In genomic region chr11:99113111-99113510, GRCm38 (mm10) we compare ENCODE assay signal across 10 mouse cellular contexts. TPM values are rescaled to one million over a fixed set of nuclear protein-coding genes. Genes with fewer than 3 reads are reported as not detected.
A peak's percentile ranks its signal among the peaks of the same experiment; 100 is the strongest.
DNase-seq lines count a peak whose midpoint lies in the region; ATAC-seq and TF ChIP-seq lines count a peak whose summit lies in the region.
"Had no signal": no experiment of that assay in that cellular context is flagged by ENCODE, and none has a peak within 500 bp of the region (broad histone marks: within the 10 kb centered on the region; RNA-seq: fewer than 3 reads in every experiment).

No protein-coding gene starts in this region.

- 24% methylated on average over 3 of the region's 3 CpGs for WGBS in heart, embryonic 11.5 days (ENCODE audit: insufficient replicate concordance)
- 14% methylated on average over 3 of the region's 3 CpGs for WGBS in heart, adult 2 months
- WGBS in neural tube, embryonic 11.5 days = 2% methylated on average over 3 of the region's 3 CpGs
- 52% methylated on average over 3 of the region's 3 CpGs for WGBS in liver, embryonic 12.5 days (ENCODE audit: insufficient replicate concordance)

- no peaks in the 10 kb centered on the region for H3K27me3 ChIP-seq in heart, embryonic 11.5 days (ENCODE audit: control insufficient read depth, insufficient read depth, low read length)
- no peaks in the 10 kb centered on the region for H3K27me3 ChIP-seq in heart, adult 2 months (ENCODE audit: control insufficient read depth, insufficient read depth, low read length)
- no peaks in the 10 kb centered on the region for H3K27me3 ChIP-seq in neural tube, embryonic 11.5 days (ENCODE audit: control insufficient read depth, insufficient read depth, low read length)
- no peaks in the 10 kb centered on the region for H3K27me3 ChIP-seq in liver, embryonic 12.5 days (replicated peaks)

- H3K4me3 ChIP-seq in heart, embryonic 11.5 days (ENCODE audit: low read depth, low read length) = no peak overlapping the region
- H3K4me3 ChIP-seq in heart, adult 2 months = no peak overlapping the region
- H3K4me3 ChIP-seq in neural tube, embryonic 11.5 days (ENCODE audit: low read depth, low read length) = no peak overlapping the region
- H3K4me3 ChIP-seq in liver, embryonic 12.5 days = no peak overlapping the region

- ATAC-seq in heart, embryonic 11.5 days (replicated peaks; ENCODE audit: insufficient number of reproducible peaks, low FRiP score, low TSS enrichment) = no peak
- ATAC-seq in neural tube, embryonic 11.5 days (ENCODE audit: insufficient read depth, low FRiP score, low TSS enrichment) = 0 out of 2 replicates have a peak, but pooled peaks have one; percentile 50
- no peak for ATAC-seq in liver, embryonic 12.5 days

- no peak for DNase-seq in heart, adult 2 months
- DNase-seq in neural tube, embryonic 11.5 days (ENCODE audit: low spot score) = peak; percentile 72
- DNase-seq in neural tube, embryonic 10.5 days (ENCODE audit: extremely low spot score, low spot score) = no peak
- no peak for DNase-seq in urinary bladder, postnatal 36 days (ENCODE audit: low spot score in 2 of 2)
- no peak for DNase-seq in right cerebral cortex, postnatal 14 days
- DNase-seq in right cerebral cortex, postnatal 36 days (ENCODE audit: low spot score in 2 of 2) = no peak
- DNase-seq: cerebellum, adult 2 months; lung, postnatal 10 days had no signal

- H3K4me1 ChIP-seq in heart, embryonic 11.5 days (ENCODE audit: control insufficient read depth, insufficient read depth, low read length) = no peaks in the 10 kb centered on the region
- H3K4me1 ChIP-seq in heart, adult 2 months (ENCODE audit: control insufficient read depth, insufficient read depth, low read length) = no peaks in the 10 kb centered on the region
- peaks cover 9% of the 10 kb centered on the region; the same call in 1 of the 2 replicates for H3K4me1 ChIP-seq in neural tube, embryonic 11.5 days (ENCODE audit: control insufficient read depth, insufficient read depth, low read length)
- 0 out of 2 replicates have a peak, but pooled peaks cover 6% of the 10 kb centered on the region for H3K4me1 ChIP-seq in liver, embryonic 12.5 days

- H3K79me2 ChIP-seq in heart, adult 2 months (replicated peaks; ENCODE audit: control insufficient read depth, insufficient read depth, low read length) = no peaks in the 10 kb centered on the region

- no peak for TF ChIP-seq EP300 in heart, adult 2 months (IDR thresholded peaks at IDR 0.05; ENCODE audit: insufficient read depth, low read depth, low read length)

- no peak for TF ChIP-seq POLR2A in heart, adult 2 months (IDR thresholded peaks at IDR 0.05; ENCODE audit: insufficient read depth, low read depth, low read length)

- no peak overlapping the region for H3K4me2 ChIP-seq in heart, embryonic 11.5 days
- no peak overlapping the region for H3K4me2 ChIP-seq in neural tube, embryonic 11.5 days (ENCODE audit: low read depth)
- H3K4me2 ChIP-seq in liver, embryonic 12.5 days = no peak overlapping the region

- peak overlapping the region; percentile 13 for H3K27ac ChIP-seq in heart, embryonic 11.5 days (ENCODE audit: low read depth, low read length)
- H3K27ac ChIP-seq in heart, adult 2 months = no peak overlapping the region
- peak overlapping the region; percentile 84; the same call in 1 of the 2 replicates for H3K27ac ChIP-seq in neural tube, embryonic 11.5 days (ENCODE audit: low read depth, low read length)
- H3K27ac ChIP-seq in liver, embryonic 12.5 days = 0 out of 2 replicates have a peak overlapping the region, but pooled peaks have one; percentile 10

- no peaks in the 10 kb centered on the region for H3K36me3 ChIP-seq in heart, embryonic 11.5 days (ENCODE audit: control insufficient read depth, insufficient read depth, low read length)
- no peaks in the 10 kb centered on the region for H3K36me3 ChIP-seq in heart, adult 2 months (ENCODE audit: control insufficient read depth, insufficient read depth, low read length)
- no peaks in the 10 kb centered on the region for H3K36me3 ChIP-seq in neural tube, embryonic 11.5 days (ENCODE audit: control insufficient read depth, insufficient read depth, low read length)
- H3K36me3 ChIP-seq in liver, embryonic 12.5 days = no peaks in the 10 kb centered on the region

- H3K9ac ChIP-seq in heart, embryonic 11.5 days (ENCODE audit: low read depth, low read length) = no peak overlapping the region
- H3K9ac ChIP-seq in heart, adult 2 months (ENCODE audit: low read depth, low read length) = no peak overlapping the region
- H3K9ac ChIP-seq in neural tube, embryonic 11.5 days (ENCODE audit: low read length) = no peak overlapping the region
- no peak overlapping the region for H3K9ac ChIP-seq in liver, embryonic 12.5 days

- intact Hi-C loops in heart, adult 2 months (cut with DNase I) = no loop called here

- 0 out of 2 replicates have a peak, but pooled peaks cover 3% of the 10 kb centered on the region for H3K9me3 ChIP-seq in heart, embryonic 11.5 days (replicated peaks; ENCODE audit: control insufficient read depth, low read length)
- H3K9me3 ChIP-seq in neural tube, embryonic 11.5 days (ENCODE audit: control insufficient read depth, low read length) = no peaks in the 10 kb centered on the region
- H3K9me3 ChIP-seq in liver, embryonic 12.5 days (replicated peaks) = no peaks in the 10 kb centered on the region

- TF ChIP-seq CTCF in heart, adult 2 months (IDR thresholded peaks at IDR 0.05) = no peak

RNA-seq across cellular contexts. Expression of gene Tns4, which starts 24.0 kb away (rescaled TPM):
- polyA plus RNA-seq in heart, embryonic 11.5 days (2014; fragmentation: Nextera tagmentation; extraction: Ambion mirVana) = 0.13 TPM in 1 of 2 replicates, not detected in the other
- under 1 TPM; 0.16 to 0.23 TPM for total RNA-seq in heart, adult 2 months (2021)
- 0.49 and 1.1 TPM in 2 replicates for polyA plus RNA-seq in heart, adult 2 months (2012; rRNA removed)
- polyA plus RNA-seq in neural tube, embryonic 11.5 days (2014; fragmentation: Nextera tagmentation; extraction: Ambion mirVana) = 0.46 and 0.62 TPM in 2 replicates
- 0.17 and 0.39 TPM in 2 replicates for polyA plus RNA-seq in liver, embryonic 12.5 days (2016; fragmentation: Nextera tagmentation; extraction: Ambion mirVana)

RNA-seq across cellular contexts. Expression of gene Ccr7, which starts 41.8 kb away (rescaled TPM):
- 0.21 and 0.36 TPM in 2 replicates for polyA plus RNA-seq in heart, embryonic 11.5 days (2014; fragmentation: Nextera tagmentation; extraction: Ambion mirVana)
- total RNA-seq in heart, adult 2 months (2021) = under 1 TPM; 0.29 to 0.59 TPM
- polyA plus RNA-seq in heart, adult 2 months (2012; rRNA removed) = 2.6 and 2.7 TPM in 2 replicates
- 0.39 and 0.41 TPM in 2 replicates for polyA plus RNA-seq in neural tube, embryonic 11.5 days (2014; fragmentation: Nextera tagmentation; extraction: Ambion mirVana)
- 0.39 and 0.44 TPM in 2 replicates for polyA plus RNA-seq in liver, embryonic 12.5 days (2016; fragmentation: Nextera tagmentation; extraction: Ambion mirVana)
